Mouse (Mus musculus) erythroid progenitor cell, adult 5-6 weeks (primary cell): ENCODE measurements around the gene 1700020A23Rik. TPM values are rescaled to one million over a fixed set of nuclear protein-coding genes. Genes with fewer than 3 reads are reported as not detected.

Source experiments
- ATAC-seq: replicated peaks from 2 replicates; pipeline ENCODE4 v1.8.0; 2016; ENCODE audit warnings: moderate number of reproducible peaks, mild to moderate bottlenecking, moderate TSS enrichment, inconsistent platforms; ENCODE audit not compliant: poor library complexity, low FRiP score, severe bottlenecking
- total RNA-seq, 2 experiments: library from RNA; stranded (forward) in 1 of 2; stranded (reverse) in 1 of 2; fragments of 150-400 nt in 1 of 2; fragments of 186-747, 209-891 nt in 1 of 2; gene quantifications; 2 replicates each; pipeline versions ENCODE4 v1.2.3 to v1.2.4; 2015 to 2017; ENCODE audit warnings: low replicate concordance in 2 of 2

The 1700020A23Rik gene
- total RNA-seq, 2 experiments from 2014 or later, result not detected

- no peak for ATAC-seq
Measured at GRCm38 (mm10) chr2:130449021-130449793, 44.1 kb downstream of the 1700020A23Rik start.

GRCm38 (mm10) chr2:130449794-130450433 lies 44.9 kb downstream of the 1700020A23Rik start, which contains the start of gene Ptpra:
TSS of gene Ptpra (plus strand) at chr2:130450278.
- ATAC-seq, result peak; percentile 96

GRCm38 (mm10) chr2:130450434-130450796 lies 45.4 kb downstream of the 1700020A23Rik start:
- peak; percentile 89 for ATAC-seq

- ATAC-seq, result no peak
Measured at GRCm38 (mm10) chr2:130451086-130451726, 46.1 kb downstream of the 1700020A23Rik start.

- no peak for ATAC-seq
Measured at GRCm38 (mm10) chr2:130451727-130452090, 46.6 kb downstream of the 1700020A23Rik start.

- ATAC-seq, result no peak
Measured at GRCm38 (mm10) chr2:130452266-130452665, 47.2 kb downstream of the 1700020A23Rik start.

GRCm38 (mm10) chr2:130453421-130453820 lies 48.4 kb downstream of the 1700020A23Rik start:
- ATAC-seq, result no peak

- no peak for ATAC-seq
Measured at GRCm38 (mm10) chr2:130454748-130455370, 49.8 kb downstream of the 1700020A23Rik start.

Other genes starting within 250 kb of the 1700020A23Rik start
- gene Snrpb, start 225.9 kb upstream of the 1700020A23Rik start, total RNA-seq (2015; ENCODE audit: low replicate concordance), result 85.1 and 112 TPM in 2 replicates
- 53.6 and 69.1 TPM in 2 replicates for gene Snrpb, start 225.9 kb upstream of the 1700020A23Rik start, total RNA-seq (2017; ENCODE audit: low replicate concordance)
- gene Tmc2, start 210.1 kb upstream of the 1700020A23Rik start, total RNA-seq (2015; ENCODE audit: low replicate concordance), result not detected in 2 replicates
- gene Tmc2, start 210.1 kb upstream of the 1700020A23Rik start, total RNA-seq (2017; ENCODE audit: low replicate concordance), result not detected in 2 replicates
- 125 and 137 TPM in 2 replicates for gene Nop56, start 130.8 kb upstream of the 1700020A23Rik start, total RNA-seq (2015; ENCODE audit: low replicate concordance)
- gene Nop56, start 130.8 kb upstream of the 1700020A23Rik start, total RNA-seq (2017; ENCODE audit: low replicate concordance), result 121 and 150 TPM in 2 replicates
- gene Idh3b, start 120.7 kb upstream of the 1700020A23Rik start, total RNA-seq (2015; ENCODE audit: low replicate concordance), result 64.6 and 87.9 TPM in 2 replicates
- 21.9 and 47.5 TPM in 2 replicates for gene Idh3b, start 120.7 kb upstream of the 1700020A23Rik start, total RNA-seq (2017; ENCODE audit: low replicate concordance)
- not detected in 2 replicates for gene Ebf4, start 110.1 kb upstream of the 1700020A23Rik start, total RNA-seq (2015; ENCODE audit: low replicate concordance)
- 0.64 TPM in 1 of 2 replicates, not detected in the other for gene Ebf4, start 110.1 kb upstream of the 1700020A23Rik start, total RNA-seq (2017; ENCODE audit: low replicate concordance)
- gene Cpxm1, start 7.7 kb upstream of the 1700020A23Rik start, total RNA-seq (2015; ENCODE audit: low replicate concordance), result not detected in 2 replicates
- not detected in 2 replicates for gene Cpxm1, start 7.7 kb upstream of the 1700020A23Rik start, total RNA-seq (2017; ENCODE audit: low replicate concordance)
- not detected in 2 replicates for gene Gm28372, start within 50 bp of the 1700020A23Rik start, total RNA-seq (2015; ENCODE audit: low replicate concordance)
- gene Gm28372, start within 50 bp of the 1700020A23Rik start, total RNA-seq (2017; ENCODE audit: low replicate concordance), result not detected in 2 replicates
- not detected in 2 replicates for gene Tmem239, start 1.2 kb downstream of the 1700020A23Rik start, total RNA-seq (2015; ENCODE audit: low replicate concordance)
- not detected in 2 replicates for gene Tmem239, start 1.2 kb downstream of the 1700020A23Rik start, total RNA-seq (2017; ENCODE audit: low replicate concordance)
- gene Vps16, start 19.1 kb downstream of the 1700020A23Rik start, total RNA-seq (2015; ENCODE audit: low replicate concordance), result 74.6 and 122 TPM in 2 replicates
- gene Vps16, start 19.1 kb downstream of the 1700020A23Rik start, total RNA-seq (2017; ENCODE audit: low replicate concordance), result 62.8 and 75.8 TPM in 2 replicates
- 0.72 TPM in 1 of 2 replicates, not detected in the other for gene Pced1a, start 19.4 kb downstream of the 1700020A23Rik start, total RNA-seq (2015; ENCODE audit: low replicate concordance)
- 1.2 and 1.9 TPM in 2 replicates for gene Pced1a, start 19.4 kb downstream of the 1700020A23Rik start, total RNA-seq (2017; ENCODE audit: low replicate concordance)
- gene Ptpra, start 45.0 kb downstream of the 1700020A23Rik start, total RNA-seq (2015; ENCODE audit: low replicate concordance), result 81.4 and 84.7 TPM in 2 replicates
- 153 and 160 TPM in 2 replicates for gene Ptpra, start 45.0 kb downstream of the 1700020A23Rik start, total RNA-seq (2017; ENCODE audit: low replicate concordance)
- 11.2 and 15.1 TPM in 2 replicates for gene Mrps26, start 158.5 kb downstream of the 1700020A23Rik start, total RNA-seq (2015; ENCODE audit: low replicate concordance)
- 8.3 and 11.3 TPM in 2 replicates for gene Mrps26, start 158.5 kb downstream of the 1700020A23Rik start, total RNA-seq (2017; ENCODE audit: low replicate concordance)
- not detected in 2 replicates for gene Oxt, start 170.9 kb downstream of the 1700020A23Rik start, total RNA-seq (2015; ENCODE audit: low replicate concordance)
- gene Oxt, start 170.9 kb downstream of the 1700020A23Rik start, total RNA-seq (2017; ENCODE audit: low replicate concordance), result not detected in 2 replicates
- not detected in 2 replicates for gene Avp, start 177.3 kb downstream of the 1700020A23Rik start, total RNA-seq (2015; ENCODE audit: low replicate concordance)
- not detected in 2 replicates for gene Avp, start 177.3 kb downstream of the 1700020A23Rik start, total RNA-seq (2017; ENCODE audit: low replicate concordance)
- 14.1 and 18.0 TPM in 2 replicates for gene Fastkd5, start 224.8 kb downstream of the 1700020A23Rik start, total RNA-seq (2015; ENCODE audit: low replicate concordance)
- gene Fastkd5, start 224.8 kb downstream of the 1700020A23Rik start, total RNA-seq (2017; ENCODE audit: low replicate concordance), result 6.3 and 7.6 TPM in 2 replicates
- 5.0 and 7.2 TPM in 2 replicates for gene Ubox5, start 224.8 kb downstream of the 1700020A23Rik start, total RNA-seq (2015; ENCODE audit: low replicate concordance)
- gene Ubox5, start 224.8 kb downstream of the 1700020A23Rik start, total RNA-seq (2017; ENCODE audit: low replicate concordance), result 0.61 and 5.3 TPM in 2 replicates
- gene Lzts3, start 237.5 kb downstream of the 1700020A23Rik start, total RNA-seq (2015; ENCODE audit: low replicate concordance), result 1.8 TPM in 1 of 2 replicates, not detected in the other
- 0.15 and 0.90 TPM in 2 replicates for gene Lzts3, start 237.5 kb downstream of the 1700020A23Rik start, total RNA-seq (2017; ENCODE audit: low replicate concordance)